Mouse (Mus musculus) heart, embryonic 10.5 days (tissue): ENCODE data around the gene Vmn1r61. TPM values are rescaled to one million over a fixed set of nuclear protein-coding genes. Genes with fewer than 3 reads are reported as not detected.

Experiments used
- DNase-seq: peaks from one replicate; pipeline ENCODE4 v3.0.0-alpha.2; 2017; ENCODE audit warnings: low spot score
- H3K27ac ChIP-seq: fragments of 300-500 bp; sonication (generic); 2 replicates; pipeline ENCODE4 v1.5.1; 2016; ENCODE audit warnings: mild to moderate bottlenecking
- H3K27me3 ChIP-seq: fragments of 300-500 bp; sonication (generic); 2 replicates; pipeline ENCODE4 v1.6.1; 2016; ENCODE audit warnings: mild to moderate bottlenecking; ENCODE audit not compliant: poor library complexity, insufficient read depth, severe bottlenecking
- H3K36me3 ChIP-seq: fragments of 300-500 bp; sonication (generic); 2 replicates; pipeline ENCODE4 v1.6.1; 2016; ENCODE audit warnings: mild to moderate bottlenecking, moderate library complexity
- H3K4me1 ChIP-seq: fragments of 300-500 bp; sonication (generic); 2 replicates; pipeline ENCODE4 v1.6.1; 2016; ENCODE audit warnings: mild to moderate bottlenecking
- H3K4me3 ChIP-seq: fragments of 300-500 bp; sonication (generic); 2 replicates; pipeline ENCODE4 v1.5.1; 2016; ENCODE audit warnings: mild to moderate bottlenecking, moderate library complexity
- H3K9me3 ChIP-seq: fragments of 300-500 bp; sonication (generic); 2 replicates; pipeline ENCODE4 v1.6.1; 2016; ENCODE audit warnings: mild to moderate bottlenecking, moderate library complexity
- polyA plus RNA-seq: library from polyadenylated mRNA; unstranded; fragments of >200 nt; fragmentation: Nextera tagmentation; extraction: Ambion mirVana; gene quantifications from 2 replicates; pipeline ENCODE4 v1.2.1, GENCODE M21; 2016

Gene Vmn1r61
- polyA plus RNA-seq, result not detected in 2 replicates

GRCm38 (mm10) chr7:5613195-5613594 is at the start of gene Vmn1r61:
Gene Vmn1r61, minus strand, starts transcription at chr7:5613295.
- Histone ChIP-seq H3K4me1 (no peaks in the 10 kb centered on the region), H3K36me3 (no peaks in the 10 kb centered on the region), H3K27me3 (no peaks in the 10 kb centered on the region), H3K27ac (no peak within 1 kb of the TSS), H3K9me3 (peaks cover 8% of the 10 kb centered on the region; the same call in 1 of the 2 replicates), H3K4me3 (no peak within 1 kb of the TSS)
- DNase-seq, result no peak

Other genes with a start within 250 kb of the Vmn1r61 start
- not detected in 2 replicates for gene Vmn1r58, start 199.9 kb downstream of the Vmn1r61 start, polyA plus RNA-seq
- gene Vmn1r59, start 156.5 kb downstream of the Vmn1r61 start, polyA plus RNA-seq, result not detected in 2 replicates
- gene Vmn2r28, start 119.3 kb downstream of the Vmn1r61 start, polyA plus RNA-seq, result not detected in 2 replicates
- gene Vmn1r60, start 66.0 kb downstream of the Vmn1r61 start, polyA plus RNA-seq, result not detected in 2 replicates
- gene Vmn1r62, start 60.3 kb upstream of the Vmn1r61 start, polyA plus RNA-seq, result not detected in 2 replicates
- not detected in 2 replicates for gene Vmn1r63, start 192.2 kb upstream of the Vmn1r61 start, polyA plus RNA-seq